Mouse (Mus musculus) adrenal gland, postnatal 25 days (tissue): ENCODE data around the gene Atl2. TPM values are rescaled to one million over a fixed set of nuclear protein-coding genes. Genes with fewer than 3 reads are reported as not detected.

ENCODE experiments used
- DNase-seq: peaks from one replicate; pipeline ENCODE4 v3.0.0; 2021; ENCODE audit warnings: mixed read lengths
- total RNA-seq: library from RNA; stranded (reverse); gene quantifications from 2 replicates; pipeline ENCODE4 v1.2.3, GENCODE M21; 2021

The Atl2 gene
- total RNA-seq, 1 experiment from 2014 or later: 117 TPM

DNA sequence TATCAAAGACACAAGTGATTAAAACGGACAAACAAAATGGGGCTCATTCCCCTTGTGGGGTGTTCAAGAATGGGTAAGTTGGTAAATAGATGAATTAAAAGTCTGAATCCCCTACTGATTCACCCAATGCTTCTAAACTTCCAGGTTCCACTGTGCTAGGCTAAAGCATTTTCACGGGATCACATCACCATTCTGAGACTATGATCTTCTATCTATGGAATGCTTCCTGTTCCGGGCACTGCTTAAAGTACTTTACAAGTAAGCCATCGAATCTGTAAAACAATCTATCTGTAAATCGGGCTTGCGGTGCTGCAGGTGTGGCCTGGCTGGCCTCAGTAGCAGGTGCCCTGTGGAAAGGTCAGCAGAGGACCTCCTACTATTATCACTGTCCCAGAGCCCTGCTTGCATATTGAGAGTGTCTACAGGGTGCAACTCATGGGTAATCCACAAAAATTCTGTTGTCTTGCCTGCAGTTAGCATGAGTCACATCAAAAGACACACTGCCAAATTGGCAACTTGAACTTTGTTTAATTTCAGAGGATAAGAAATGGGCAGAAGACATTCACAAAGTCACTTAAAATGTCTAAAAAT, 2.3 kb upstream of the Atl2 start:
- no peak for DNase-seq

DNA sequence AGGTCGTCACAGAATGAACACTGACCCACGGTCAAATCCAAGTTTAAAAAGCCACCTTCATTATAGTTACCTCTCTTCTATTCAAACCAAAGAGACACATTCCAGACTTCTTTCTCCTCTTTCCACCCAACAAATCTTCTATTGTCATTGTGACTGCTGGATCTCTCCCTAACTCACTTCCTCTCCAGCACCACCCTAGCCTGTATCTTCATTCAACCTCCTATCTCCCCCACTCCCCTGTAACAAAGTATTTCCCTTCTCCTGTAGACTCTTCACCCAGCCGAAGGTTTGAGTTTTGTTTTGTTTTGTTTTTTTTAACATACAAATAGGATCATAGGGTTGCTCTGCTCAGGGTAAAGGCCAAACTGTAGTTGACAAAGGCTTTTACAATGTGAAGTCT, 1.7 kb upstream of the Atl2 start:
- DNase-seq: no peak

DNA sequence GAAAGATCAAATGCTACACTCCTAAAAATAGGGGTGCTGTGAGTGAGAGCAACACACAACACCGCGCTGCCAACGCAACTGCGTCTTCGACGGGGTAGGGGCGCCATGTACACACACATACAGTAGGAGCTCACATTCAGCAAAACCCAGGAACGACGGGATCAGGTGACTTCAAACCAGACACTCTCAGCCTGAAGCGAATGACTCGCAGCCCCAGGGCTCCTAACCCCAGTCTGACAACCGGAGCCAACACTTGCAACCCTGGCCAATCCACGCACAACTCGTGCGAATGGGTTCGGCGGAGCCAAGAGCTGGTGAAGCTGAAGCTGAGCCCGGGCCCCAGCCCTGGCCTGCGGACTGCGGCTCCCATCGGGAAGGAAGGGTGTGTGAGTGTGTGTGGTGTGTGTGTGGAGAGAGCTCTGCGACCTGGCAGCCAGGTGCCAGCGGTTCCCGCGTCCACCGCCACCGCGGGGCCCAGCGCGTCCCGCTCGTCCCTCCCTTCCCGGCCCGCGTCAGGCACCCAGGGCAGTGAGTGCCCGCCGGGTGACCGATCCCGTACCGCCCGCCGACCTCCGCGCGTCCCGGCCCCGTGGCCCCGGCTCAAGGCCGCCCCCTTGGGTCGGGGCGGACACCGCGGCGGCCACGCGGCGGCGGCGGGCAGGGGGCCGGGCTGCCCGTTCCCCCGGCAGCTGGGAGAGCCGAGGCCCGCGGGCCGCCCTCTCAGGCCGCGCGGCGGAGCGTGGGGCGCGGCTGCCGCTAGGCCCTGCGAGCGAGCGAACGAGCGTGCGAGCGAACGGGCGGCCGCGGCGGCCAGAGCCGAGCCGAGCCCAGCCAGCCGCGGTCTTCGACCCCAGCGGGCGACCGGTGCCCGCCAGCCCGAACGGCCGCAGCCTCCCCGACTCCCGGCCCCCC, 696 bp downstream of the Atl2 start:
- peak; percentile 58 for DNase-seq

DNA sequence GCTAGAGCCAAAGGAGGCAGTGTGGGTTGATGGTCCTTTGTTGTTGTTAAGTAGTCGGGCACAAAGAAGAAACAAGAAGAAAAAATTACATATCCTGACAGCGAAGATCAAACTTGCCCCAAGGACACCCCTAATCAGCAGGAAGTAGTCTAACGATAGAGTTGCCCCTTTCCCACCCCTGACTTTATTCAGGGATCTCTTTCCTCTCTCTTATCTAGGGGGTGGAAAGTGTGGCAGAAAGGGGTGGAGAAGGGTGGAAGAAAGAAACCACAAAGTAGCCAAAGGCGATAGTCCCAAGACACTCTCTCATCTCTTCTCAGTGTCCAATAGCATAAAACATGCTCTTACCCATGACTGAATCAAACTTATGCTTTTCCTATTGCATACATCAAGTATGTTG, 1.9 kb downstream of the Atl2 start:
- DNase-seq: no peak

DNA sequence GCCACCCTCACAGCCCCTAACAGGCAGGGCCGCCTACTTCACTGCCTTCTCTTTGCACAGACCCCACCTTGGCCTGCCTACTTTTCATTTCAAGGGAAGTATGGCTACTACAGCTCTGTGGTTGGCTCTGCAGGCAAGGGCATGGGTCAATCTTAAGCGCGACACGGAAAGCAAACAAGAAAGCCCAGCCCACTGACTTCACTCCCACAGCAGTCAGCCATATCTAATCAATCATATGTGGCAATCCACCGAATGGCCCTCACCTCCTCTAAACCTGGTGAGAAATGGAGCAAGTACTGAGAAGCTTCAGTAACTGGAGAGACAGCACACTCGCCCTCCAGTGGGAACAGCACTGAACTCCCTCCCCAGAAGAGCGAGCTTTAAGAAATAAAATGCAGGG, 4.0 kb downstream of the Atl2 start:
- no peak for DNase-seq

DNA sequence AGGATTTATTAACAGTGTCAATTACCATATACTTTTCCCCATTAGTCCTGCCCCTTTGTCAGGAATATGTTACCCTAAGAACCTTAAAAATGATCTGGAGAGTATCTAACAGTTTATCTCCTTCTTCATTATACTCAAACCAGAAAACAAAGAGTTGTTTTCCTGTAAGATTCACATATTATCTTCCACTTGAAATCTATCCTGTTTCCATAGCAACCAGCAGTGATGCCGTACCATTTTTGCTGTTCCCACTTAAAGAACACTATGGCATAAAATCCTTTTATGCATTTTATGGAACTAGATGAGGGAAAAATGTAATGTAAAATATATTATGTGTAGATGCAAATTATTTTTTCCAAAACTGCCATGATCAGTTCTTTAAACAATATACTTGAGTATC, 8.0 kb downstream of the Atl2 start:
- DNase-seq: no peak

DNA sequence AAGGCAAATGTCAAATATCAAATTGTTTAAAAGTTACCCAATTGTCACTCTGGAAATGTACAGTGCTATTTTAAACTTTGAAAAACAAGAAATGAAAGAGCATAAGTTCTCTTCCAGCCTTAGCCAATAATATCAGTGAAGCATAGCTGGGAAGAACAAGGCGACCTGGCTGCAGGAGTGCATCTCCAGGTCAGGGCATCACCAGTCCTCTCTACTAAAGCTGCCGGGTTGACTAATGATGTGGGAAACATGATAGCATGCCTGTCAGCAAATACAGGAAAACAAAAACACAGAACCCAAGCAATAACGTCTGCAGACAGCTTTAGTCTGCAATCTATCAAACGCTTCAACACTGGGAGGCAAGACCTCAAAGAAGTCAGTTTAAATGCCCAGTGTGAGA, 12.7 kb downstream of the Atl2 start:
- no peak for DNase-seq

DNA sequence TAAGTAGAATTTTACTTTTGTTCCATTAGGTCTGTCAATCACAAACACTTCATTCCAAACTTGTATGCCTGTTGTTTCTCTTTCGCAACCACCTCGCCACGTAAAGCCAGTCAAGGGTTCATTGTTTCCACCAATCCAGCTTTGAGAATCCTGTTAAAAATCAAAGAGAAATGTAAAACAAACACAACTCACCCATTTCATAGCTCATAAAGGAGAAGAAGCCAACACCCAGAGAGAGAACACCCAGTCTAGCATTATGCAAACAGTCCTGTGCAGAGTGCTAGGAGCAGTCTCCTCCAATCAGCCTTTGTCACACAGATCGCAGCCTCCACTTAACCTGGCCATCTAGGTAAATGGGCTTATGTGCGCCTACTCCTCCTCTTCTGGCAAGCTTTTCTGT, 30.9 kb downstream of the Atl2 start:
- DNase-seq: no peak

DNA sequence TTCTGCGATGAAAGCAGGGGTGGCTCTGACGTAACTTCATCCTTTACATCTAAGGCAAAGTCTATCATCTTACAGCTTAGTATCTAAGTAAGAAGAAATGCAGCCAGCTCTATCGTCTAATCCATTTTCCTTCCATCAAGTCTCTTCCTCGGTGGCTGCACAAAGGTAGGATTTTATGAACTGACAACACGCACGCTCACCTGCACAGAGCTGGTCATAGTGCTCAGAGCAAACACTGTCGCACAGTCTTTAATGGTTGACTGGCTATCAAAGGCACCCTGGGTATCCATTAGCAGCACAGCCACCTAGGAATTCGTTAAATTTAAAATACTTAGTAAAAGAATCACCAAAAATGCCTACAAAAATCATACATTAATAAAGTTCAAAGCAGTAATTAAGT, 31.4 kb downstream of the Atl2 start:
- DNase-seq: no peak

DNA sequence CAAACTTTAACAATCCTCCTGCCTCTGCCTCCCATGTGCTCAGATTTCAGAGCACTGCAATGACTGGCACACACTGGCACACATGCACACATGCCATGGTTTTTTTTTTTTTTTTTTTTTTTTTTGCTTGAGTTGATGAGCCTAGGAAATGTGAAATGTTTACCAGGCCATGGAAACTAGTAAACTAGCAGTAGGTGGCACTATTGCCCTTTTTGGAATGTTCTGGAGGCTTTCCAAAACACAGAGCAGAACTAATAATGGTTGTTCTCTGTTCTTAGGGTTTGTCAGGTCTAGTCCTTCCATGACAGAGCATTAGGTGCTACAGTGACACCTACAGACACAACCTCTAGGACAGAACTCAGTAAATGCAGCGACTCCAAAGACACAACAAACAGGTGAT, 33.9 kb downstream of the Atl2 start:
- no peak for DNase-seq

DNA sequence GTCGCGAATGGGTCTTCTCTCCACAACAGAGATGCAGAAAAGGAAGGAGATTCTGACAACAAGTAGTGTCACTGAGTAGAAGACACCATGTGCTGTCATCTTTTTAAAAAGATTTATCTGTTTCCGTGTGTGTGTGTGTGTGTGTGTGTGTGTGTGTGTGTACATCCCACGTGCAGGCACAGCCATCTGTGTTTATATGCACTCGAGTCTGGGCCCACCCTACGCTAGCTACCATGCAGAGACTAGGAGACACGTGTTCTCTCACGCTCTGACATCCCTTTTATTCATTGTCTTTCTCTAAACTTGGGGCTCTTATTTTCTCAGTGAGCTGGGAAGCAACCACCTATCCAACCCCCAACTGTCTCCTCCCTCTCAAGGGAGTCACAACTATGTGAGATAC, 40.4 kb downstream of the Atl2 start:
- no peak for DNase-seq

DNA sequence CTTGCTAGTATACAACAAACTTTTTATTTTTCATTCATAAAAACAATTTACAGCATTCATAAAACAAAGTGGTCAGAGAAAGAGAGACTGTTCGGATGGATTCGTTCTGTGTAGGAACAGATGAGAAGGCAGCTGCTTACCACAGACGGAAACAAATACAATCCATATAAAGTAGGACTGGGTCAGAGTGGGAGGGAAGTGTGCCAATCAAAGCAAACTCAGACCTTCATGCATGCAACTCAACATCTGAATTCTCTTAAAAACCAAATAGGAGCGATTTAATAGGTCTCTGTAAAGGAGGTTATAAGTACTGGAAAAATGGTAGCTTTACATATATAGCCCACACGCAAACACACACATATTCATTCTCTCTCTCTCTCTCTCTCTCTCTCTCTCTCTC, 47.5 kb downstream of the Atl2 start:
- DNase-seq: no peak

DNA sequence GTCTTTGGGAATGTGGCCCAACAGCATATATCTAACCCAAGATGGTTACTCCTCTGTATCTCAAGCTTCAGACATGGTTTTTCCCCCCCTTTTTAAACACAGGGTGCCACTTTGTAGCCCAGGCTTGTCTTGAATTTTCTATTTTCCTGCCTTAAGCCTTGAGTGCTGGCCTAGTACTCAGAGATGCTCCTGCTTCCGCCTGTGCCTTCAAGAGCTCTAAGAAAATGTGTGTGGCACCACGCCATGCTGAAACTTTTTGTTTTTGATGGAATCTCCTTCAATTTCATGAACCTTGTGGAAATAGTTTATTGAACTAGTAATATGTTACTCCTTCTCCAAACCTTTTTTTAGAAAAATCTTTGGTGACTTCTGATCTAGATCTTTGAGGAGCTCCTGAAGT, 49.7 kb downstream of the Atl2 start:
- DNase-seq: no peak

DNA sequence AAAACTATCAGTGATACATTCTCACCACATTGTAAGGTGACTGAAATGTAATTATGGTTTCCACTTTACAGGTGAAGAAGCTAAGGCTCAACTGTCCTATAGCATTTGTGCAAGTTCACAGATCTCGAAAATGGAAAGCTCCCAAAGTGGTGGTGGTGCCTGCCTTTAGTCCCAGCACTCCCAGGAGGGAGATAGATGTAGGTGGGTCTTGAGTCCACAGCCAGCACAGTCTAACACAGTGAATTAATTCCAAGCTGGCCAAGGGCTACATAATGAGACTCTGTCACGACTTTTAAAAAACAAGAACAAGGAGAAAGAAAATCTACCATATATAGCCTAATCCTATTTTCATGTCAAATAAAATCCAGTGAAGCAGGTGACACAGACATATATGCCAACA, 50.2 kb downstream of the Atl2 start:
- DNase-seq: no peak

DNA sequence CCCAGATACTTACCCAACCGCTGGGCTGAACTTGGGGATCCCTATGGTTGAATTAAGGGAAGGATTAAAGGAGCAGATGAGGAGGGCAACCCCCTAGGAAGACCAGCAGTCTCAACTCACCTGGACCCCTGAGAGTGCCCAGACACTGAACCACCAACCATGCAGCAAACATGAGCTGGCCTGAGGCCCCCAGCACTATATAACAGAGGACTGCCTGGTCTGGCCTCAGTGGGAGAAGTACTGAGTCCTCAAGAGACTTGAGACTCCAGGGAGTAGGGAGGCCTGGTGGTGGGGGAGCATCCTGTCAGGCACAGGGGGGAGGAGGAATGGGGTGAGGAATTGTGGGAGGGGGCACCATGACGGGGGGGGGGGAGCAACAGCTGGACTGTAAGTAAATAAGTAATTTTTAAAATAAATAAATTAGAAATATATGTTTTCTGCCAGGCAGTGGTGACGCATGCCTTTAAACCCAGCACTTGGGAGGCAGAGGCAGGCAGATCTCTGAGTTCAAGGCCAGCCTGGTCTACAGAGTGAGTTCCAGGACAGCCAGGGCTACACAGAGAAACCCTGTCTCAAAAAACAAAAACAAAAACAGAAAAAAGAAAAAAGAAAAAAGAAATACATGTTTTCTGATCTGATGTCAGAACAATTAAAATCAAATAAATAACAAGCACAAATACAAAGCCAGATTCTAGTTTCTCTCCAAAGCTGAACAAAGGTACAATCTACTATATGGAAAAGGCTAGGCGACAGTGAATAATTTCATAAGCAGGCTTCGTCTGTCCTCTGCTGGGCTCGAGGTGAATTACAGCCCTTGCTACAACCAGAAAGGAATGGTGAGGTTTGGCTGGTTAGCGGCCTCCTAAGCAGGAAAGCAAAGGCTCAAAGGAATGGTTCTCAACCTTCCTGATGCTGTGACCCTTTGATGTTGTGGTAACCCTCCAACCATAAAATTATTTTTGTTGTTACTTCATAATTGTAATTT, 55.4 kb downstream of the Atl2 start:
- DNase-seq: peak; percentile 67

DNA sequence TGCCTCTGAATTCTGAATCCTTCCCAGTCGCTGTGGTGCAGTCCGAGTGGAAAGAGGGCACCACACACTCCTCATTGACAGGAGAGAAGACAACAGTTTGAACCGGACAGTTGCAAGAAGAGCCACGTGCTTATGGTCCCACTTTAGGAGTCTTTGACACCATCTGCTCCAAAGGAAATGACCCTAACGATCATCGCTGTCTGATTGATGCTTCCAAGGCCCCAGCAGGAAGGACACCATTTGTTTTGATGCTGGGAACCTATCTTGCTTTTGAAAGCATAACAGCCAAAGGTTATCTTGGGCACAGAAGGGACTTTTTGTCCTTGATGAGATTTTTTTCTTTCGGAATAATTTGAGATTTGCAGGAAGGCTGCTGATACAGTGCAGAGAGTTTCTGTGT, 58.9 kb downstream of the Atl2 start:
- no peak for DNase-seq

DNA sequence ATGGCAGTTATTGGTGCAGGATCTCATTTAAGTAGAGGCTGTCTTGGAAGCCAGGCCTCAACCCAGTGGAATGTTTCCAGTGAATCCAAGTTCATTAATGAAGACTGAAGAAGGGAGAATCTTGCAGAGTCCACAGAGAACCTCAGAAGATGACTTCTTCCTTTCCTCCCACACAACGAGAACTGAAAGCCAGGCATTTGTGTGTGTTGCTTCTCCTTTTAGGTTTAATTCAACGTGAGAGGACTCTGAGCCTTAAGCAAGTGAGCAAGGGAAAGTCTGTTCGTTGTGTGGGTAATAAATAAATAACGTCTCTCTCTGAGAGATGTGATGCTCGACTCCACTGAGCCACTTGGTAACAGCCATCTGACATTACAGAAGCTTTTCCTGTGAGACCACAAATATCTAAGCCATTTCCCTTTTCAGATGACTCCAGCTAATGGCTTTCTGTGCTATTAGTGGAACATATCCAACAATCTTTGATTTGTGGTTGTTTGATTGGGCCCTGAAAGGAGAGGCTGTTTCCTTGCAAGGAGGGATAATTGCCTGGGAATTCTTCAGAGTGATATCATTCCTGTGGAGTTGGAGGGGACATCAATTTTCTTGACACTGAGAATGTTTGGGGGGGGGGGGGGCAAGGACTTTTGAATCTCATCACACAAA, 60.1 kb downstream of the Atl2 start:
- no peak for DNase-seq

DNA sequence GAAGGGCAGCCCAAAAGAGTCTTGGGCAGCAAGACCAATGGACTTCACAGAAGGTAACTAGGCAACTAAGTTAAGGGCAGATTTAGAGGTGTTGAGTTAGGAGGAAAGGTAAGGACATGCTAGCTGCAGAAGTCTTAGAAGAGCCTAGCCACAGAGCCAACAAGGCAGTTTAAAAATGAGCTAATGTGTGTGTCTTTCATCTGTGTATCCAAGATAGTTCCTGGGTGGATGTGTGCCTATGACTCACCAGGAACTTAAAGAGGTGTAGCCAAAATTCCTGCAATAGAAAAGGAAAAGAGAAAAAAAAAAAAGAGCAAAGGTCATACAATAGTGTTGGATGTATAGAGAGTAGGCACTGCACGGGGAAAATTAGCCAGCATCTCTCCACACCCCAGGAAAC, 63.6 kb downstream of the Atl2 start:
- no peak for DNase-seq

DNA sequence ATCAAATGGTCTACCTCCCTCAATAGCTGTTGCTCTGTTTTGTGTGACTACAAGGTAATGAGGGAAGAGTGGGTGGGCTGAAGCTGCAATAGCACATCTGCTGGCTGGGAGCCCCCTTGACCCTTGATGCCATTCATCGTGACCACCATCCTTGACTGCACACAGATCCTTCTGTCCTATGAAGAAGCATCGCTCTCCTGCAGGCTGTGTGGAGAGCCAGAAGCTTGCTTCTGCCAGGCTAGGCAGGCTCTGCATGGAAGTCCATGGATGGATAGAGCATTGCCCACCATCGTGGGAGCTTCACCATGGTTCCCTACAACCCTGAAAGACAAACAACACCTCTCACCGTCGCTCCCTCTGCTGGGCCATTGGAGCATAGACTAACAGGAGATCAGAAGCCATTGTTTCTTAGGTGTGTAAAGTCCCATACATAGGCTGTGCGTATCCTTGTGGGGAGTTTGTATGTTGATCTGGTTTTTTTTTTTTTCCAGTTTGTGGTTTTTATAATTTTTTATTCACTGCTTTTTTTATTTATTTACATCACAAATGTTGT, 69.4 kb downstream of the Atl2 start:
- no peak for DNase-seq

DNA sequence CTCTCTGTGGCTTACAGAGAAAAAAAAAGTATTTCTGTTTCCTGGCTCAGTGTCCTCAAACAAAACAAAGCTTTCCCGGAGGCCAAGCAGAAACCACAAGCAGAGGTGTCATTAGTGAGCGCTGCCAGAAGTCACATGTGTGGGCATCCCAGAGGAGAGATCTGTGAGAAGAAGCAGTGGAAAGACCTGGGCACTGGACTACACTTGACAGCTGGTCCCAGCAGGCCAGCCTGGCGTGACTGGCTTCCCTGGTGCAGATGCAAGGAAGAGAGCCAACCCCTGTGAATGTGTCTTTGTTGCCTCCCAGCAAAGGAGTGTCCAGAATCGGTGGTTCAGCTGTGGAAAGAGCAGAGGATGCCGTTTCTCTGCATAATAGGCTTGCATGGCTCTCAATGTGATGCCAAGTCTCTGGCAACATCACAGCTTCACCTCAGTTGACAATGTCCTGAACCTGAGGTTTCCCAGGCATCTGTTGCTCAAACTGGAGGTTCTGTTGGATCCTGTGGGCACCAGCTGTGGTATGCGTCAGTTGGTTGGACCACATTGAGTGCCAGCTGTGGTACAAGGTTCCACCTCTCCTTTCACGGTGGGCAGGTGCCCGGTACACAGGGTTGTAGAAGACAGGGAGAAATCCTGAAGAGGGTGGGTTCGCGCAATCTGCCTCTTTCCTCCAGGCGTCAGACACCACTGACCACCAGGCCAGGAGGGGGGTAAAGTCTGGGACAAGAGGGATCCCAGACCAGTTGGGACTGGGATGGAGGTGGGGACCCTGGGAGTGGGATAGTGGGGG, 70.5 kb downstream of the Atl2 start:
- no peak for DNase-seq

DNA sequence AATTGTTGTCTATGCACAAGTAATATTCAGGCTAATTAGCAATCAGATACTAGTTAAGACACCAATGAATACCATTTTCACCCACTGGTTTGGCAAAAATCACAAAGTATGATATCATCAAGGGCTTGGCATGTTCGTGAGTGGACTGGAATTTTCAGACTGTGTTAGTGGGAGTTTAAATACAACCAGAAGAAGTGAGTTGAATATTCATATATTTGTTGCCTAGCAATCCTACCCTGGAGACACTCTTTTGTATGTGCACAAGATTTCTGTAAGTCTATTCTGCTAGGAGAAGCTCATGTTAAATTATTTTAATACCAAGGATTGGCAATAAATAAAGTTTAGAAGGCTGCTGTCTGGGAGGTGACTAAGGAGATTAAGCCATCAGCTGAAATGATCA, 71.5 kb downstream of the Atl2 start:
- DNase-seq: no peak
